Mouse (Mus musculus) limb, embryonic 10.5 days (tissue): Measurements from ENCODE around the gene Olfr465-ps1. TPM values are rescaled to one million over a fixed set of nuclear protein-coding genes. Genes with fewer than 3 reads are reported as not detected.
A peak's percentile ranks its signal among the peaks of the same experiment; 100 is the strongest.

ENCODE experiments used
- DNase-seq: peaks from one replicate; pipeline ENCODE4 v3.0.0-alpha.2; 2017; ENCODE audit warnings: low spot score
- H3K27ac ChIP-seq: fragments of 300-500 bp; sonication (generic); 2 replicates; pipeline ENCODE4 v1.5.1; 2016; ENCODE audit warnings: mild to moderate bottlenecking
- H3K27me3 ChIP-seq: fragments of 300-500 bp; sonication (generic); 2 replicates; pipeline ENCODE4 v1.6.1; 2016; ENCODE audit warnings: low read depth, mild to moderate bottlenecking; ENCODE audit not compliant: poor library complexity, severe bottlenecking
- H3K36me3 ChIP-seq: fragments of 300-500 bp; sonication (generic); 2 replicates; pipeline ENCODE4 v1.6.1; 2016; ENCODE audit warnings: mild to moderate bottlenecking, moderate library complexity
- H3K4me1 ChIP-seq: fragments of 300-500 bp; sonication (generic); 2 replicates; pipeline ENCODE4 v1.6.1; 2016
- H3K4me3 ChIP-seq: fragments of 300-500 bp; sonication (generic); 2 replicates; pipeline ENCODE4 v1.5.1; 2016; ENCODE audit warnings: mild to moderate bottlenecking, moderate library complexity
- H3K9me3 ChIP-seq: fragments of 300-500 bp; sonication (generic); replicated peaks from 2 replicates; pipeline ENCODE4 v1.6.1; 2016; ENCODE audit warnings: mild to moderate bottlenecking
- whole genome bisulfite sequencing: fragments of 180-500 bp; shearing (Covaris S2); methylation state at CpG from one replicate; pipeline ENCODE4 v1.1.7; 2016; 5-methylcytosine and 5-hydroxymethylcytosine counted together
- polyA plus RNA-seq: library from polyadenylated mRNA; unstranded; fragments of >200 nt; fragmentation: Nextera tagmentation; extraction: Ambion mirVana; gene quantifications from 2 replicates; pipeline ENCODE4 v1.2.1, GENCODE M21; 2016

The Olfr465-ps1 gene
- polyA plus RNA-seq: not detected in 2 replicates

GRCm38 (mm10) chr13:65137789-65138188 lies at the start of gene Olfr465-ps1:
TSS of gene Olfr465-ps1 (plus strand) at chr13:65138089.
- WGBS: 90% methylated on average over 4 of the region's 4 CpGs
- no peaks in the 10 kb centered on the region for H3K9me3 ChIP-seq
- no peaks in the 10 kb centered on the region for H3K4me1 ChIP-seq

GRCm38 (mm10) chr13:65095923-65096322 lies 42.0 kb upstream of the Olfr465-ps1 start:
- WGBS: 93% methylated on average over 4 of the region's 4 CpGs
- Histone ChIP-seq H3K27ac (no peak overlapping the region), H3K4me1 (no peaks in the 10 kb centered on the region), H3K4me3 (no peak overlapping the region), H3K27me3 (no peaks in the 10 kb centered on the region), H3K9me3 (no peaks in the 10 kb centered on the region; the same call in 1 of the 2 replicates), H3K36me3 (peaks cover 40% of the 10 kb centered on the region)
- no peak for DNase-seq

More at GRCm38 (mm10) chr13:65137789-65138188, at the start of gene Olfr465-ps1:
- Histone ChIP-seq H3K27ac (no peak within 1 kb of the TSS), H3K4me3 (no peak within 1 kb of the TSS), H3K36me3 (no peaks in the 10 kb centered on the region), H3K27me3 (no peaks in the 10 kb centered on the region)
- DNase-seq: no peak

- H3K4me1 ChIP-seq: no peaks in the 10 kb centered on the region
- DNase-seq: no peak
- H3K27me3 ChIP-seq: no peaks in the 10 kb centered on the region
- H3K9me3 ChIP-seq: no peaks in the 10 kb centered on the region; the same call in 1 of the 2 replicates
- H3K36me3 ChIP-seq: peaks cover 32% of the 10 kb centered on the region
- no peak overlapping the region for H3K4me3 ChIP-seq
- no peak overlapping the region for H3K27ac ChIP-seq
These were observed 40.9 kb upstream of the Olfr465-ps1 start for GRCm38 (mm10) chr13:65097018-65097417.

- DNase-seq: no peak
- Histone ChIP-seq H3K27me3 (no peaks in the 10 kb centered on the region), H3K4me1 (no peaks in the 10 kb centered on the region), H3K4me3 (no peak overlapping the region), H3K27ac (no peak overlapping the region), H3K36me3 (peaks cover 20% of the 10 kb centered on the region), H3K9me3 (no peaks in the 10 kb centered on the region; the same call in 1 of the 2 replicates)
- WGBS: 96% methylated on average over 9 of the region's 9 CpGs
These were observed 37.2 kb upstream of the Olfr465-ps1 start for GRCm38 (mm10) chr13:65100678-65101077.

- no peak overlapping the region for H3K27ac ChIP-seq
These were observed 36.7 kb upstream of the Olfr465-ps1 start for GRCm38 (mm10) chr13:65101232-65101631.

GRCm38 (mm10) chr13:65111961-65112360 lies 25.9 kb upstream of the Olfr465-ps1 start:
- Histone ChIP-seq H3K36me3 (no peaks in the 10 kb centered on the region), H3K9me3 (no peaks in the 10 kb centered on the region), H3K4me3 (peak overlapping the region; percentile 90), H3K4me1 (peaks cover 10% of the 10 kb centered on the region), H3K27me3 (no peaks in the 10 kb centered on the region), H3K27ac (peak overlapping the region; percentile 93)
- WGBS: 2% methylated on average over 5 of the region's 5 CpGs
- peak; percentile 29 for DNase-seq

More at GRCm38 (mm10) chr13:65101232-65101631, 36.7 kb upstream of the Olfr465-ps1 start:
- no peaks in the 10 kb centered on the region for H3K27me3 ChIP-seq
- H3K9me3 ChIP-seq: no peaks in the 10 kb centered on the region; the same call in 1 of the 2 replicates
- 96% methylated on average over 3 of the region's 3 CpGs for WGBS
- H3K4me1 ChIP-seq: no peaks in the 10 kb centered on the region
- H3K36me3 ChIP-seq: peaks cover 20% of the 10 kb centered on the region
- H3K4me3 ChIP-seq: no peak overlapping the region
- no peak for DNase-seq

- WGBS: under 1% methylated on average over 60 of the region's 60 CpGs
- H3K36me3 ChIP-seq: no peaks in the 10 kb centered on the region
- no peaks in the 10 kb centered on the region for H3K27me3 ChIP-seq
- H3K9me3 ChIP-seq: no peaks in the 10 kb centered on the region
- peaks cover 10% of the 10 kb centered on the region for H3K4me1 ChIP-seq
- peak within 1 kb of the TSS; percentile 90 for H3K4me3 ChIP-seq
- H3K27ac ChIP-seq: peak within 1 kb of the TSS; percentile 93
- DNase-seq: peak; percentile 86
These were observed 25.3 kb upstream of the Olfr465-ps1 start, which contains the start of gene Mfsd14b for GRCm38 (mm10) chr13:65112459-65113110. TSS of gene Mfsd14b (minus strand) at chr13:65112975.

- H3K27me3 ChIP-seq: no peaks in the 10 kb centered on the region
- peak overlapping the region; percentile 90 for H3K4me3 ChIP-seq
- no peaks in the 10 kb centered on the region for H3K36me3 ChIP-seq
- no peaks in the 10 kb centered on the region for H3K9me3 ChIP-seq
- WGBS: 67% methylated on average over 3 of the region's 3 CpGs
- no peak for DNase-seq
- H3K27ac ChIP-seq: peak overlapping the region; percentile 93
- peaks cover 10% of the 10 kb centered on the region for H3K4me1 ChIP-seq
These were observed 24.6 kb upstream of the Olfr465-ps1 start for GRCm38 (mm10) chr13:65113239-65113638.

GRCm38 (mm10) chr13:65120984-65121383 lies 16.9 kb upstream of the Olfr465-ps1 start:
- WGBS: 70% methylated on average over 3 of the region's 3 CpGs
- no peaks in the 10 kb centered on the region for H3K4me1 ChIP-seq
- no peak overlapping the region for H3K4me3 ChIP-seq
- no peaks in the 10 kb centered on the region for H3K27me3 ChIP-seq
- no peaks in the 10 kb centered on the region for H3K36me3 ChIP-seq
- no peak for DNase-seq
- no peaks in the 10 kb centered on the region for H3K9me3 ChIP-seq
- no peak overlapping the region for H3K27ac ChIP-seq

GRCm38 (mm10) chr13:65122111-65122510 lies 15.8 kb upstream of the Olfr465-ps1 start:
- Histone ChIP-seq H3K4me1 (no peaks in the 10 kb centered on the region), H3K27ac (no peak overlapping the region), H3K9me3 (no peaks in the 10 kb centered on the region), H3K36me3 (no peaks in the 10 kb centered on the region), H3K4me3 (no peak overlapping the region), H3K27me3 (no peaks in the 10 kb centered on the region)
- DNase-seq: no peak
- 86% methylated on average over 1 of the region's 1 CpGs for WGBS

- 59% methylated on average over 3 of the region's 3 CpGs for whole genome bisulfite sequencing
- H3K4me1 ChIP-seq: no peaks in the 10 kb centered on the region
- H3K9me3 ChIP-seq: no peaks in the 10 kb centered on the region
- no peak overlapping the region for H3K27ac ChIP-seq
- DNase-seq: no peak
- no peaks in the 10 kb centered on the region for H3K27me3 ChIP-seq
- H3K36me3 ChIP-seq: no peaks in the 10 kb centered on the region
- no peak overlapping the region for H3K4me3 ChIP-seq
These were observed 10.6 kb upstream of the Olfr465-ps1 start for GRCm38 (mm10) chr13:65127063-65127847.

- no peak for DNase-seq
- 81% methylated on average over 1 of the region's 1 CpGs for WGBS
- no peak within 1 kb of the TSS for H3K27ac ChIP-seq
These were observed 12.1 kb downstream of the Olfr465-ps1 start, which contains the start of gene Olfr466 for GRCm38 (mm10) chr13:65149940-65150339. TSS of gene Olfr466 (plus strand) at chr13:65150240.

GRCm38 (mm10) chr13:65174102-65174501 lies 36.2 kb downstream of the Olfr465-ps1 start:
- Histone ChIP-seq H3K36me3 (no peaks in the 10 kb centered on the region), H3K27me3 (no peaks in the 10 kb centered on the region), H3K4me1 (no peaks in the 10 kb centered on the region), H3K4me3 (no peak overlapping the region), H3K27ac (no peak overlapping the region), H3K9me3 (no peaks in the 10 kb centered on the region)
- DNase-seq: no peak
- WGBS: 84% methylated on average over 3 of the region's 3 CpGs

More at GRCm38 (mm10) chr13:65149940-65150339, 12.1 kb downstream of the Olfr465-ps1 start, which contains the start of gene Olfr466:
- Histone ChIP-seq H3K4me3 (no peak within 1 kb of the TSS), H3K9me3 (no peaks in the 10 kb centered on the region), H3K4me1 (no peaks in the 10 kb centered on the region), H3K27me3 (no peaks in the 10 kb centered on the region), H3K36me3 (no peaks in the 10 kb centered on the region)
